Mouse (Mus musculus): ENCODE data around the gene Parm1. TPM values are rescaled to one million over a fixed set of nuclear protein-coding genes. Genes with fewer than 3 reads are reported as not detected.
A peak's percentile ranks its signal among the peaks of the same experiment; 100 is the strongest.

Parm1 gene
- polyA plus RNA-seq, 1 experiment: 7.6 TPM

- H3K27me3 ChIP-seq (replicated peaks; ENCODE audit: control insufficient read depth, insufficient read depth, low read length): no peaks in the 10 kb centered on the region
- H3K27ac ChIP-seq (ENCODE audit: insufficient read depth, low read depth, low read length): no peak overlapping the region
- DNase-seq: no peak
- no peaks in the 10 kb centered on the region for H3K36me3 ChIP-seq (ENCODE audit: control insufficient read depth, insufficient read depth, low read length)
- no peak for TF ChIP-seq POLR2A (IDR thresholded peaks at IDR 0.05; ENCODE audit: low read depth, low read length)
- TF ChIP-seq CTCF (conservative IDR thresholded peaks at IDR 0.05; ENCODE audit: insufficient read depth, insufficient read length, low read depth, low read length): no peak
- H3K4me3 ChIP-seq (ENCODE audit: insufficient read depth, low read depth, low read length): no peak overlapping the region
- WGBS: 78% methylated on average over 1 of the region's 1 CpGs
- H3K4me1 ChIP-seq (ENCODE audit: control insufficient read depth, insufficient read depth, low read length): no peaks in the 10 kb centered on the region
Measured at GRCm38 (mm10) chr5:91501361-91501760, 16.1 kb upstream of the Parm1 start.

GRCm38 (mm10) chr5:91502366-91502765, 15.0 kb upstream of the Parm1 start:
- Histone ChIP-seq H3K36me3 (ENCODE audit: control insufficient read depth, insufficient read depth, low read length) (no peaks in the 10 kb centered on the region), H3K27me3 (replicated peaks; ENCODE audit: control insufficient read depth, insufficient read depth, low read length) (no peaks in the 10 kb centered on the region), H3K4me3 (ENCODE audit: insufficient read depth, low read depth, low read length) (no peak overlapping the region), H3K4me1 (ENCODE audit: control insufficient read depth, insufficient read depth, low read length) (no peaks in the 10 kb centered on the region), H3K27ac (ENCODE audit: insufficient read depth, low read depth, low read length) (no peak overlapping the region)
- no peak for TF ChIP-seq CTCF (conservative IDR thresholded peaks at IDR 0.05; ENCODE audit: insufficient read depth, insufficient read length, low read depth, low read length)
- TF ChIP-seq POLR2A (IDR thresholded peaks at IDR 0.05; ENCODE audit: low read depth, low read length): no peak
- no peak for DNase-seq
- 85% methylated on average over 2 of the region's 2 CpGs for WGBS

- H3K4me1 ChIP-seq (ENCODE audit: control insufficient read depth, insufficient read depth, low read length): no peaks in the 10 kb centered on the region
- TF ChIP-seq CTCF (conservative IDR thresholded peaks at IDR 0.05; ENCODE audit: insufficient read depth, insufficient read length, low read depth, low read length) (no peak), POLR2A (IDR thresholded peaks at IDR 0.05; ENCODE audit: low read depth, low read length) (no peak)
- 39% methylated on average over 5 of the region's 5 CpGs for WGBS
Measured at GRCm38 (mm10) chr5:91504320-91504922, 13.0 kb upstream of the Parm1 start.

GRCm38 (mm10) chr5:91517077-91517476, 338 bp upstream of the Parm1 start:
- TF ChIP-seq POLR2A (IDR thresholded peaks at IDR 0.05; ENCODE audit: low read depth, low read length) (no peak), CTCF (conservative IDR thresholded peaks at IDR 0.05; ENCODE audit: insufficient read depth, insufficient read length, low read depth, low read length) (no peak)
- Histone ChIP-seq H3K4me1 (ENCODE audit: control insufficient read depth, insufficient read depth, low read length) (peaks cover 2% of the 10 kb centered on the region; the same call in 1 of the 2 replicates), H3K36me3 (ENCODE audit: control insufficient read depth, insufficient read depth, low read length) (no peaks in the 10 kb centered on the region), H3K4me3 (ENCODE audit: insufficient read depth, low read depth, low read length) (no peak overlapping the region), H3K27ac (ENCODE audit: insufficient read depth, low read depth, low read length) (no peak overlapping the region), H3K27me3 (replicated peaks; ENCODE audit: control insufficient read depth, insufficient read depth, low read length) (no peaks in the 10 kb centered on the region)
- WGBS: 16% methylated on average over 6 of the region's 6 CpGs
- no peak for DNase-seq

More at GRCm38 (mm10) chr5:91504320-91504922, 13.0 kb upstream of the Parm1 start:
- Histone ChIP-seq H3K4me3 (ENCODE audit: insufficient read depth, low read depth, low read length) (no peak overlapping the region), H3K27me3 (replicated peaks; ENCODE audit: control insufficient read depth, insufficient read depth, low read length) (no peaks in the 10 kb centered on the region), H3K27ac (ENCODE audit: insufficient read depth, low read depth, low read length) (no peak overlapping the region), H3K36me3 (ENCODE audit: control insufficient read depth, insufficient read depth, low read length) (no peaks in the 10 kb centered on the region)
- DNase-seq: no peak

GRCm38 (mm10) chr5:91518302-91518790, 931 bp downstream of the Parm1 start:
- DNase-seq: no peak
- H3K36me3 ChIP-seq (ENCODE audit: control insufficient read depth, insufficient read depth, low read length): no peaks in the 10 kb centered on the region
- no peak for TF ChIP-seq POLR2A (IDR thresholded peaks at IDR 0.05; ENCODE audit: low read depth, low read length)
- no peak for TF ChIP-seq CTCF (conservative IDR thresholded peaks at IDR 0.05; ENCODE audit: insufficient read depth, insufficient read length, low read depth, low read length)
- H3K4me3 ChIP-seq (ENCODE audit: insufficient read depth, low read depth, low read length): peak overlapping the region; percentile 45
- 4% methylated on average over 16 of the region's 16 CpGs for WGBS
- no peaks in the 10 kb centered on the region for H3K27me3 ChIP-seq (replicated peaks; ENCODE audit: control insufficient read depth, insufficient read depth, low read length)
- no peak overlapping the region for H3K27ac ChIP-seq (ENCODE audit: insufficient read depth, low read depth, low read length)
- peaks cover 2% of the 10 kb centered on the region; the same call in 1 of the 2 replicates for H3K4me1 ChIP-seq (ENCODE audit: control insufficient read depth, insufficient read depth, low read length)

GRCm38 (mm10) chr5:91518946-91519345, 1.5 kb downstream of the Parm1 start:
- H3K4me3 ChIP-seq (ENCODE audit: insufficient read depth, low read depth, low read length): peak overlapping the region; percentile 3; the same call in 1 of the 2 replicates
- H3K4me1 ChIP-seq (ENCODE audit: control insufficient read depth, insufficient read depth, low read length): peaks cover 2% of the 10 kb centered on the region; the same call in 1 of the 2 replicates
- no peak overlapping the region for H3K27ac ChIP-seq (ENCODE audit: insufficient read depth, low read depth, low read length)
- 14% methylated on average over 7 of the region's 7 CpGs for WGBS
- DNase-seq: peak; percentile 25
- H3K27me3 ChIP-seq (replicated peaks; ENCODE audit: control insufficient read depth, insufficient read depth, low read length): no peaks in the 10 kb centered on the region
- H3K36me3 ChIP-seq (ENCODE audit: control insufficient read depth, insufficient read depth, low read length): no peaks in the 10 kb centered on the region
- TF ChIP-seq POLR2A (IDR thresholded peaks at IDR 0.05; ENCODE audit: low read depth, low read length) (no peak), CTCF (conservative IDR thresholded peaks at IDR 0.05; ENCODE audit: insufficient read depth, insufficient read length, low read depth, low read length) (no peak)

GRCm38 (mm10) chr5:91519521-91519920, 2.1 kb downstream of the Parm1 start:
- H3K27ac ChIP-seq (ENCODE audit: insufficient read depth, low read depth, low read length): no peak overlapping the region
- peak; percentile 13 for DNase-seq
- no peak overlapping the region for H3K4me3 ChIP-seq (ENCODE audit: insufficient read depth, low read depth, low read length)
- H3K4me1 ChIP-seq (ENCODE audit: control insufficient read depth, insufficient read depth, low read length): peaks cover 2% of the 10 kb centered on the region; the same call in 1 of the 2 replicates
- H3K27me3 ChIP-seq (replicated peaks; ENCODE audit: control insufficient read depth, insufficient read depth, low read length): no peaks in the 10 kb centered on the region
- 37% methylated on average over 4 of the region's 4 CpGs for WGBS
- TF ChIP-seq POLR2A (IDR thresholded peaks at IDR 0.05; ENCODE audit: low read depth, low read length) (no peak), CTCF (conservative IDR thresholded peaks at IDR 0.05; ENCODE audit: insufficient read depth, insufficient read length, low read depth, low read length) (no peak)
- H3K36me3 ChIP-seq (ENCODE audit: control insufficient read depth, insufficient read depth, low read length): no peaks in the 10 kb centered on the region

All from kidney, adult 2 months (tissue).